Mouse (Mus musculus): Measurements from ENCODE around the gene Mtor.

Gene Mtor

GRCm38 (mm10) chr4:148442598-148442997, 5.8 kb upstream of the Mtor start:
- no peak for DNase-seq (ENCODE audit: low spot score)

GRCm38 (mm10) chr4:148444250-148444967, 4.0 kb upstream of the Mtor start, which contains the start of gene Ubiad1:
Ubiad1 (minus strand) TSS chr4:148444771.
- DNase-seq (ENCODE audit: low spot score), result peak; percentile 88

GRCm38 (mm10) chr4:148448853-148449245, 438 bp downstream of the Mtor start:
- no peak for DNase-seq (ENCODE audit: low spot score)

DNA sequence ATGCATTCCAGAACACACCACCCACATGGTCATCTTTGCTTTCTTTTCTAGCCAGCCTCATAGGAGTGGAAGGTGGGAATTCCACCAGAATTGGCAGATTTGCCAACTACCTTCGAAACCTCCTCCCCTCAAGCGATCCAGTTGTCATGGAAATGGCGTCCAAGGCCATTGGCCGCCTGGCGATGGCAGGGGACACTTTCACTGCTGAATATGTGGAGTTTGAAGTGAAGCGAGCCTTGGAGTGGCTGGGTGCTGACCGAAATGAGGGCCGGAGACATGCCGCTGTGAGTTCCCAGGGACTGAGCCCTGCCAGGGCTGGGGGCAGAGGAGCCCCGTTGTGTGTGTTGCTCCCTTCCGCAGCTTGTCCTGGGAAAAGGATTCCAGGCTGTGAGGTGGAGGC, 5.3 kb downstream of the Mtor start:
- no peak for DNase-seq (ENCODE audit: low spot score)

DNA sequence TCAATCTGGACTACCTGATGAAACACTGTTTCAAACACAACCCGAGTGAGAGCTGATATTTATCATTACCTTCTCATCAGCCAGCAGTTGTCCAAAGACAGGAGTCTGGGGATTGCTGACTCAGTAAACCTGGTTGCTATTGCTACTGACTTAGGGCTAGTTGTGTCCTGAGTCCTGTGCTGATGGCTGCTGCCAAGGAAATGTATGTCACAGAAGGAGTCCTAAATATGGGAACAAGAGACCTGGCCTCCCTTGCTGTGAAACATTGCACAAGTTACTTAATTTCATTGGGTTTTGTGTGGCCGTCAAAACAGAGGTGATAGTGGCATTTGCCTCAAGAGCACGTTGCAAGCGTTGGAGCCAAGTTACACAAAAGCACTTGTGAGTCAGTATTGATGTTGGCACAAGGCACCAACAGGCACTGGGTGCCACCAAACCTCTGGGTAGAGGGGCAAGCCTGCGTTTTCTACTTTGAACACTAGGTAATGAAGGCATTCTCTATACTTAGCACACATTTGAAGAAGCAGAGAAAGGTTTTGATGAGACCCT, 7.1 kb downstream of the Mtor start:
- no peak for DNase-seq (ENCODE audit: low spot score)

DNA sequence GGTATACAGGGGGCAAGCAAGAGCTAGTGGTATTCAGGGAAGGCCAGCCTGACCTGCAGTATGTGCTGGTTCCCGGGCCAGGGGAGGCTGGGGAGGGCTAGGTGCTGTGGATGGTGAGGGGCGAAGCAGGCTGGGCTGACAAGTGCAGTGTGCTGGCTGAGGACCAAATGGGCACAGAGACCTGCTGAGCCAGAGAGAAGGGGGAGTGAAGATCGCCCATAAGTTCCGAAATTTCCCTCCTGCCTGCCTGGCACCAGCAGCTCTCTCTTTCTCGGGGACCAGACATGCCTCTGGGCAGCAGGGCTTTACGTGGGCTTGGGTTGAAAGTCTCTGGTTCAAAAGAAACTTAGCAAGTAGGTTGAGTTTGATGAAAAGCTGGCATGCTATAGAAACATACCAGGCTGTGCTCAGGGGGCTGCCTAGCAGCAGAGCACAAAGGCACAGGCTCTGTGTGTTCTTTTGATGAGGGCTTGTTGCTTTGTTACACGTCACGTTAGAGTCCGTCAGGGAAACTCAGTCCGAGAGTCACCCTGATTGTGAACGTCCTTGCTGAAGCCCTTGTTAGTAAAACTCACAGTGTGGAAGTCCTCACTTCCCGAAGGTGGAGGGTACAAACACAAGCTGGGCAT, 12.4 kb downstream of the Mtor start:
- no peak for DNase-seq (ENCODE audit: low spot score)

GRCm38 (mm10) chr4:148461772-148462171, 13.4 kb downstream of the Mtor start:
- peak; percentile 12 for DNase-seq (ENCODE audit: low spot score)

DNA sequence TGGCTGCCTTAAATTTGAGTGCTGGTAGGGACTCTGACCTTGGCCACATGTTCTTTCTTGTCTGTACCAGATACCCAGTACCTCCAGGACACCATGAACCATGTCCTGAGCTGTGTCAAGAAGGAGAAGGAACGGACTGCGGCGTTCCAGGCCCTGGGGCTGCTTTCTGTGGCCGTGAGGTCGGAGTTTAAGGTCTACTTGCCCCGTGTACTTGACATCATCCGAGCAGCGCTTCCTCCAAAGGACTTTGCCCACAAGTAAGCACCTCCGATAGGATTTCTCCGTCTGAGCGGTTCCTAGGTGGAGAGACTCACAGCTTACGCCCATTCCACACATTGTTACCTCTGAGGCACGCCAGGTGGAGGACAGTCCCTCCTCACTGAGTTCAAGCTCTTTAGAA, 14.3 kb downstream of the Mtor start:
- DNase-seq (ENCODE audit: low spot score), result no peak

GRCm38 (mm10) chr4:148463208-148463960, 15.0 kb downstream of the Mtor start:
- DNase-seq (ENCODE audit: low spot score), result peak; percentile 64

DNA sequence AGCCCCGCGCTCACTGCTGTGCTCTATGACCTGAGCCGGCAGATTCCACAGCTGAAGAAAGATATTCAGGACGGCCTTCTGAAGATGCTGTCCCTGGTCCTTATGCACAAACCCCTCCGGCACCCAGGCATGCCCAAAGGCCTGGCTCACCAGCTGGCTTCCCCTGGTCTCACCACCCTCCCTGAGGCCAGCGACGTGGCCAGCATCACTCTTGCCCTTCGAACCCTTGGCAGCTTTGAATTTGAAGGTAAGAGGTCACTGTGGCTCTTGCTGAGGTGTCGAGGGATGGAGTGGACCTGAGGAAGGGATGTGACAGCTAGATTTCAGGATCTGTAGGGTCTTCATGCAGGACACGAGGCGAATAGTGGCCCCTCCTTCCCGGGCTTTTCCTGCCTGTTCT, 15.9 kb downstream of the Mtor start:
- DNase-seq (ENCODE audit: low spot score), result no peak

- no peak for DNase-seq (ENCODE audit: low spot score)
These were observed 16.5 kb downstream of the Mtor start for GRCm38 (mm10) chr4:148464869-148465268.

DNA sequence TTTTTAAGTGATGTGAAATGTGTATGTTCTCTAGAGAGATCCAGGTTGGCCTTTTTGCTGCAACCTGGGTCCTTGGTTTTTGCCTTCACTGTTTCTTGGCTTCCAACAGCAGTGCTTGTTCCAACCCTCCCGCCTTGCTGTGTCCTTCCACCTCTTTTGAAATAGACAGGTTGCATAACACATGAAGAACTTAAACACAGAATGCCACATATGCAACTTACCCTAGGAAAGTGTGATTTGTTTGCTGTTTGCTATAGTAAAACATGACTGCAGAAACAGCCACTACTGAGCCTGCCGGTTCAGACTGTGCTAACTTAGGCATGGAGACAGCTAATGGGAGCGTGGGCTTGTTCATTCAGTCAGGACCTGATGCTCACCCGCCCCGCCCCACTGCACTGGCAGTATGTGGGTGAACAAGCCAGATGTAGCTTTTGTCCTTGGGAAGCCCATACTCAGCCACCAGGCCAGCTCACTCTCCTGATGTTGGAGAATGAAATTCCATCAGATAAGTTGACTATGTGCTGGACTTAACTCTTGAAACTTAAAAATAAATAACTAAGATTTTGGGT, 18.2 kb downstream of the Mtor start:
- no peak for DNase-seq (ENCODE audit: low spot score)

DNA sequence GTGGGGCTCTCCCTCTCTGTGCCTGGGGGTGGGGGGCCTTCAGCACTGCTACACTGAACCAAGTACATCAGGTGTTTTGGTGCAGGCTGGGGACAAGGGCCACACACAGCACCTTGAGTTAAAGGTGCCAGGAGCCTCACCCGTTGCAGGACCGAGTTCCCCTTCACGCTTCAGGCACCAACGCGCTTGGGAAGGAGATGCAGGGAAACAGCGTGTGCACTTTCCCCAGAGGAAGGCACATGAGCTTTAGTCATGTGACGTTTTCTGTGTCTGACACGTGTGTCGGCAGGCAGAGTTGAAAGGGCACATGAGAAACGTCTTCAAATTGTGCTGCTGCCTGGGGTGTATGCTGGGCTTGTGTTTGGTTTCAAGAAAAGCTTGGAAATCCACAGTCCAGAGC, 20.0 kb downstream of the Mtor start:
- no peak for DNase-seq (ENCODE audit: low spot score)

- DNase-seq (ENCODE audit: low spot score), result no peak
These were observed 21.3 kb downstream of the Mtor start for GRCm38 (mm10) chr4:148469487-148470252.

- DNase-seq (ENCODE audit: low spot score), result no peak
These were observed 23.0 kb downstream of the Mtor start for GRCm38 (mm10) chr4:148471363-148471806.

DNA sequence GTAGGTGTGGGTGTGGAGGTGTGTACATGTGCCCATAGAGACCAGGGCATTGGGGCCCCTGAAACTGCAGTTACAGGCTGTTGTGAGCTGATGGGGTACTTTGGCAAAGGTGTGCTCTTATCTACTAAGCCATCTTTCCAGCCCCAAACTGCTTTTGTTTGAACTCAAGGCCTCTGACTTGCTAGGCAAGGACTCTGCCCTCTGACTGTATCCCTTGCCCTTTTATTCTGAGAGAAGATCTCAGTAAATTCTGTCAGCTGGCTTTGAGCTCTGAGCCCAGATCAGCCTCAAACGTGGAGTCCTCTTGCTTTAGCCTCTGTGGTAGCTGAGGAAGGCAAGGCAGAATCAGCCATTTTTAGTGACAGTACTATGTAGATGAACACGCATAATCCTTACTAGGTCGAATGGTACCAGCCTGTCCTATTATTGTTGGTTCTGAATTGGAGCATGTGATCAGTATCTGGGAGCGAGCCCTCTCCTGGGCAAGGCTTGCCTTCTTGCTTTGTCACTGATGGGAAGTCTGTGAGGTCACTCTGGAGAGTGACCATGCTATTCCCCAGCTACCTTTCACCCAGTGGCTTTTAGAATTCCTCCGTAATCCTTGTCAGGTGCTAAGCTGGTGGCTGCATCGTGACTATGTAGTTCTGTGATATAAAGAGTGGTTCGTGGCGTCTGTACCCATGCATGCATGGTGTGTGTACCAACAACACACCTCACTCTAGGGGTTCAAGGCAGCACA, 24.2 kb downstream of the Mtor start:
- DNase-seq (ENCODE audit: low spot score), result no peak

GRCm38 (mm10) chr4:148473496-148473895, 25.1 kb downstream of the Mtor start:
- DNase-seq (ENCODE audit: low spot score), result no peak

DNA sequence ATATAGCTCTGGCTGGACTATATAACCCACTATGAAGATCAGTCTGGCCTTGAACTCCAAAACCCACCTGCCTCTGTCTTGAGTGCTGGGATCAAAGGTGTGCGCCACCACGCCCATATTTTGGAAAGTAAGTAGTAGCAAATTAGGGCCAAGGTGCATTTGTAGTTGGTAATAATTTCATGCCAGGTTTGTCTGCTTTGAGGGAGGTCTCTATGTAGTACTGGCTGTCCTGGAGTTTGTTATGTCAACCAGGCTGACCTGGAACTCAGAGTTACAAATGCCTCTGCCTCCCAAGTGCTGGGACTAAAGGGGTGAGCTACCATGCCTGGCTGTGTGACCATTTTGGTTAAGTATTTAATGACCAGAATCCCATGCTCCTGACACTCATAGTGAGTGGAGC, 31.8 kb downstream of the Mtor start:
- DNase-seq (ENCODE audit: low spot score), result no peak

- DNase-seq (ENCODE audit: low spot score), result no peak
These were observed 33.3 kb downstream of the Mtor start for GRCm38 (mm10) chr4:148481557-148482168.

GRCm38 (mm10) chr4:148484511-148484910, 36.1 kb downstream of the Mtor start:
- DNase-seq (ENCODE audit: low spot score), result no peak
